Comparison of ENCODE assay signal across 8 mouse cellular contexts in the genomic region with DNA sequence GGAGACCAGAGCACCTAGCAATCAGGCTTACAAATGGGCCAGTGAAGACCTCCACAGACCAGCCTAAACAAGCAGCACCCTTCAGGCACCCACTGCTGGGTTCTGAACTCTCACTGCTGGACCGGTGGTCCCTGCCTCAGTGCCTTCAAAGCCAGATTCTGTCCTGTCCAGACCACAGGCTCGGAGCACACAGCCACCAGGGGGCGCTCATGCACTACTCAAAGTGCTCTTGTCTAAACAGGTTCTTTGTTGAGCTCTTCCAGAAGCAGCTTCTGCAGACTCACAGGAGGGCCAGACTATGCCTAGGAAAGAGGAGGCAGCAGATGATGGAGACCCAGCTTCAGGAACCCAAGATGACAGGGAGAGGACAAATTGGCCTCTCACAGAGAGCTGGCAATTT. TPM values are rescaled to one million over a fixed set of nuclear protein-coding genes. Genes with fewer than 3 reads are reported as not detected.
DNase-seq lines count a peak whose midpoint lies in the region; ATAC-seq and TF ChIP-seq lines count a peak whose summit lies in the region.

No protein-coding gene starts in this region.

- 3% methylated on average over 3 of the region's 3 CpGs for WGBS in intestine, embryonic 15.5 days
- WGBS in midbrain, embryonic 11.5 days: 6% methylated on average over 3 of the region's 3 CpGs

- H3K27me3 ChIP-seq in intestine, embryonic 15.5 days (replicated peaks): no peaks in the 10 kb centered on the region
- no peaks in the 10 kb centered on the region for H3K27me3 ChIP-seq in midbrain, embryonic 11.5 days (ENCODE audit: control insufficient read depth, insufficient read depth, low read length)

- DNase-seq in gastrocnemius, postnatal 10 days: peak; percentile 96
- peak; percentile 89 for DNase-seq in left cerebral cortex, postnatal 25 days (ENCODE audit: low spot score in 2 of 2)
- peak; percentile 100 for DNase-seq in midbrain, embryonic 11.5 days (ENCODE audit: low spot score, missing footprints)
- peak; percentile 80 for DNase-seq in skeletal muscle tissue, adult 2 months (ENCODE audit: low read depth, low spot score)

- peak; percentile 83 for ATAC-seq in activated CD4-positive, CD25-positive, alpha-beta regulatory T cell, adult 4 months
- ATAC-seq in intestine, embryonic 15.5 days: peak; percentile 78
- peak; percentile 76 for ATAC-seq in midbrain, embryonic 11.5 days (ENCODE audit: low FRiP score)
- no peak for ATAC-seq in inflammation-experienced regulatory T-cells, adult 6 months

- no peak overlapping the region for H3K9ac ChIP-seq in intestine, embryonic 15.5 days
- H3K9ac ChIP-seq in midbrain, embryonic 11.5 days (ENCODE audit: low read length): no peak overlapping the region

- no peaks in the 10 kb centered on the region for H3K36me3 ChIP-seq in intestine, embryonic 15.5 days
- no peaks in the 10 kb centered on the region for H3K36me3 ChIP-seq in midbrain, embryonic 11.5 days (ENCODE audit: control insufficient read depth, insufficient read depth, low read length)

- intact Hi-C loops in left cerebral cortex, postnatal 25 days (cut with DNase I): loop anchor here (1.0 to 5.0 kb wide), 4 partner anchors 101 to 343 kb away; partner anchors contain the start of gene Tnnt3

- TF ChIP-seq CTCF in cortical plate, adult 2 months (IDR thresholded peaks at IDR 0.05; ENCODE audit: extremely low read depth, insufficient read depth, low read length): peak; percentile 86

- H3K4me1 ChIP-seq in cortical plate, adult 2 months (ENCODE audit: control insufficient read depth, insufficient read depth, low read length): no peaks in the 10 kb centered on the region
- H3K4me1 ChIP-seq in intestine, embryonic 15.5 days (replicated peaks): peaks cover 19% of the 10 kb centered on the region
- no peaks in the 10 kb centered on the region for H3K4me1 ChIP-seq in midbrain, embryonic 11.5 days (ENCODE audit: control insufficient read depth, insufficient read depth, low read length)

- no peak overlapping the region for H3K4me2 ChIP-seq in intestine, embryonic 15.5 days (replicated peaks)
- H3K4me2 ChIP-seq in midbrain, embryonic 11.5 days: no peak overlapping the region

- H3K9me3 ChIP-seq in intestine, embryonic 15.5 days: no peaks in the 10 kb centered on the region
- H3K9me3 ChIP-seq in midbrain, embryonic 11.5 days (ENCODE audit: control insufficient read depth, low read length): no peaks in the 10 kb centered on the region

- no peak for TF ChIP-seq POLR2A in cortical plate, adult 2 months (IDR thresholded peaks at IDR 0.05; ENCODE audit: extremely low read depth, insufficient read depth, low read length)

- no peak overlapping the region for H3K27ac ChIP-seq in cortical plate, adult 2 months (ENCODE audit: insufficient read depth, low read length)
- no peak overlapping the region for H3K27ac ChIP-seq in intestine, embryonic 15.5 days
- H3K27ac ChIP-seq in midbrain, embryonic 11.5 days (ENCODE audit: low read depth, low read length): no peak overlapping the region

- no peak overlapping the region for H3K4me3 ChIP-seq in cortical plate, adult 2 months (ENCODE audit: insufficient read depth, low read length)
- H3K4me3 ChIP-seq in intestine, embryonic 15.5 days (replicated peaks): no peak overlapping the region
- no peak overlapping the region for H3K4me3 ChIP-seq in midbrain, embryonic 11.5 days (ENCODE audit: low read depth, low read length)

RNA-seq across cellular contexts. Expression of gene Krtap5-4, which starts 30.9 kb away (rescaled TPM):
- polyA plus RNA-seq in activated CD4-positive, CD25-positive, alpha-beta regulatory T cell, adult 4 months (2017; shearing (Covaris generic)): not detected
- polyA plus RNA-seq in cortical plate, adult 2 months (2012; rRNA removed): not detected in 2 replicates
- not detected for total RNA-seq in gastrocnemius, postnatal 10 days (2021)
- polyA plus RNA-seq in intestine, embryonic 15.5 days (2015; fragmentation: Nextera tagmentation; extraction: Ambion mirVana): not detected in 2 replicates
- total RNA-seq in left cerebral cortex, postnatal 25 days (2021): not detected
- polyA plus RNA-seq in midbrain, embryonic 11.5 days (2014; fragmentation: Nextera tagmentation; extraction: Ambion mirVana): not detected in 2 replicates
- not detected for polyA plus RNA-seq in inflammation-experienced regulatory T-cells, adult 6 months (2017; shearing (Covaris generic))

RNA-seq across cellular contexts. Expression of gene Krtap5-1, which starts 37.3 kb away (rescaled TPM):
- polyA plus RNA-seq in activated CD4-positive, CD25-positive, alpha-beta regulatory T cell, adult 4 months (2017; shearing (Covaris generic)): not detected
- not detected in 2 replicates for polyA plus RNA-seq in cortical plate, adult 2 months (2012; rRNA removed)
- not detected for total RNA-seq in gastrocnemius, postnatal 10 days (2021)
- polyA plus RNA-seq in intestine, embryonic 15.5 days (2015; fragmentation: Nextera tagmentation; extraction: Ambion mirVana): not detected in 2 replicates
- not detected for total RNA-seq in left cerebral cortex, postnatal 25 days (2021)
- polyA plus RNA-seq in midbrain, embryonic 11.5 days (2014; fragmentation: Nextera tagmentation; extraction: Ambion mirVana): not detected in 2 replicates
- not detected for polyA plus RNA-seq in inflammation-experienced regulatory T-cells, adult 6 months (2017; shearing (Covaris generic))

RNA-seq across cellular contexts. Expression of gene Ifitm10, which starts 39.3 kb away (rescaled TPM):
- 1 to 10 TPM; 1.9 to 2.5 TPM for polyA plus RNA-seq in activated CD4-positive, CD25-positive, alpha-beta regulatory T cell, adult 4 months (2017; shearing (Covaris generic))
- 43.0 and 45.7 TPM in 2 replicates for polyA plus RNA-seq in cortical plate, adult 2 months (2012; rRNA removed)
- total RNA-seq in gastrocnemius, postnatal 10 days (2021): 1 to 10 TPM; 3.3 to 4.8 TPM
- polyA plus RNA-seq in intestine, embryonic 15.5 days (2015; fragmentation: Nextera tagmentation; extraction: Ambion mirVana): 1.9 and 2.0 TPM in 2 replicates
- total RNA-seq in left cerebral cortex, postnatal 25 days (2021): 10 to 100 TPM; 26.4 to 28.8 TPM
- polyA plus RNA-seq in midbrain, embryonic 11.5 days (2014; fragmentation: Nextera tagmentation; extraction: Ambion mirVana): 0.18 and 0.40 TPM in 2 replicates
- polyA plus RNA-seq in inflammation-experienced regulatory T-cells, adult 6 months (2017; shearing (Covaris generic)): 1 to 10 TPM; 1.6 to 4.5 (median 1.9) TPM

RNA-seq across cellular contexts. Expression of gene Gm49369, which starts 48.2 kb away (rescaled TPM):
- polyA plus RNA-seq in activated CD4-positive, CD25-positive, alpha-beta regulatory T cell, adult 4 months (2017; shearing (Covaris generic)): not detected
- 0.45 and 1.4 TPM in 2 replicates for polyA plus RNA-seq in cortical plate, adult 2 months (2012; rRNA removed)
- total RNA-seq in gastrocnemius, postnatal 10 days (2021): 1 to 10 TPM in 1 of 2 experiments, not detected in 1; 1.0 TPM
- polyA plus RNA-seq in intestine, embryonic 15.5 days (2015; fragmentation: Nextera tagmentation; extraction: Ambion mirVana): 1.2 and 1.9 TPM in 2 replicates
- 1 to 10 TPM in 1 of 2 experiments, under 1 TPM in 1; 0.57 to 6.8 TPM for total RNA-seq in left cerebral cortex, postnatal 25 days (2021)
- 0.79 and 0.93 TPM in 2 replicates for polyA plus RNA-seq in midbrain, embryonic 11.5 days (2014; fragmentation: Nextera tagmentation; extraction: Ambion mirVana)
- 1 to 10 TPM in 1 of 3 experiments, under 1 TPM in 1, not detected in 1; 0.63 to 1.9 TPM for polyA plus RNA-seq in inflammation-experienced regulatory T-cells, adult 6 months (2017; shearing (Covaris generic))

RNA-seq across cellular contexts. Expression of gene Ctsd, which starts 53.6 kb away (rescaled TPM):
- 100 to 1,000 TPM; 287 to 288 TPM for polyA plus RNA-seq in activated CD4-positive, CD25-positive, alpha-beta regulatory T cell, adult 4 months (2017; shearing (Covaris generic))
- polyA plus RNA-seq in cortical plate, adult 2 months (2012; rRNA removed): 421 and 455 TPM in 2 replicates
- total RNA-seq in gastrocnemius, postnatal 10 days (2021): 100 to 1,000 TPM; 249 to 254 TPM
- polyA plus RNA-seq in intestine, embryonic 15.5 days (2015; fragmentation: Nextera tagmentation; extraction: Ambion mirVana): 282 and 329 TPM in 2 replicates
- total RNA-seq in left cerebral cortex, postnatal 25 days (2021): 100 to 1,000 TPM; 318 to 337 TPM
- polyA plus RNA-seq in midbrain, embryonic 11.5 days (2014; fragmentation: Nextera tagmentation; extraction: Ambion mirVana): 166 and 169 TPM in 2 replicates
- 100 to 1,000 TPM; 259 to 561 (median 285) TPM for polyA plus RNA-seq in inflammation-experienced regulatory T-cells, adult 6 months (2017; shearing (Covaris generic))
